ENCODE assay signal across 21 mouse cellular contexts in the genomic region with DNA sequence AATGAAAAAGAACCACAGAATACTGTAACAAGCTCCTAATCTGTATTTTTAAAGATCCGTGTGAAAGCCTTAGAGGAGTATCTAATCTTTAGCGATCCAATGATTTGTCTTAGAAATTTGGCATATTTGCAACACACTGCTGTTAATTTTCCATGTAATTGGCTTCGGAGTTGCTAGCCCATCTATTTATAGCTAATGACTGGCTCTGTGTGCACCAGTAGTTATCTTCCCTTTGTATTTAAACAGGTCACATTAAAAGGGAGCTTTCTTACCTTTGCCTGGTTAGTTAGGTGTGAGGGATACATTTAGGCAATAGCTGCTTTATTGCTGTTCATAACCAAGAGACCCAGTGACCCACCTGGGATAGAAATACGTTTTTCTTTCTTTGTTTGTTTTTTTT.
"Had no signal": no experiment of that assay in that cellular context is flagged by ENCODE, and none has a peak within 500 bp of the region (broad histone marks: within the 10 kb centered on the region; RNA-seq: fewer than 3 reads in every experiment).

No protein-coding gene starts in this region.

- ATAC-seq: liver, embryonic 12.5 days had no signal

- H3K9me3 ChIP-seq: limb, embryonic 10.5 days; limb, embryonic 13.5 days; liver, embryonic 12.5 days; liver, embryonic 15.5 days; lung, embryonic 15.5 days; neural tube, embryonic 13.5 days had no signal

- H3K4me3 ChIP-seq: layer of hippocampus, adult 2 months; limb, embryonic 10.5 days; limb, embryonic 13.5 days; liver, embryonic 12.5 days; liver, embryonic 15.5 days; lung, embryonic 15.5 days; megakaryocyte, embryonic 14.5 days; neural tube, embryonic 13.5 days had no signal

- H3K4me2 ChIP-seq: limb, embryonic 13.5 days; liver, embryonic 12.5 days; liver, embryonic 15.5 days; lung, embryonic 15.5 days; midbrain, embryonic 11.5 days; neural tube, embryonic 13.5 days had no signal

- H3K27me3 ChIP-seq: limb, embryonic 13.5 days; liver, embryonic 12.5 days; liver, embryonic 15.5 days; lung, embryonic 15.5 days; megakaryocyte, embryonic 14.5 days; neural tube, embryonic 13.5 days had no signal

- H3K36me3 ChIP-seq: limb, embryonic 10.5 days; limb, embryonic 13.5 days; liver, embryonic 12.5 days; liver, embryonic 15.5 days; lung, embryonic 15.5 days; neural tube, embryonic 13.5 days had no signal

- H3K4me1 ChIP-seq: limb, embryonic 10.5 days; limb, embryonic 13.5 days; liver, embryonic 12.5 days; liver, embryonic 15.5 days; lung, embryonic 15.5 days; megakaryocyte, embryonic 14.5 days; neural tube, embryonic 13.5 days had no signal

- H3K27ac ChIP-seq: kidney, postnatal 0 days; layer of hippocampus, adult 2 months; limb, embryonic 10.5 days; limb, embryonic 13.5 days; liver, embryonic 12.5 days; liver, embryonic 15.5 days; lung, embryonic 15.5 days; neural tube, embryonic 13.5 days; stomach, postnatal 0 days had no signal

- DNase-seq: kidney, postnatal 25 days; layer of hippocampus, adult 9-11 months; liver; lung, adult 18-20 months; lung, postnatal 10 days; lung, postnatal 36 days; midbrain, embryonic 14.5 days; thymus, adult 2 months; thymus, postnatal 14 days; thymus, postnatal 4 days had no signal

- H3K9ac ChIP-seq: limb, embryonic 13.5 days; liver, embryonic 12.5 days; liver, embryonic 15.5 days; lung, embryonic 15.5 days; neural tube, embryonic 13.5 days had no signal
